Comparison of ENCODE assay signal across 7 mouse cellular contexts in genomic region chr3:89214681-89215411, GRCm38 (mm10). TPM values are rescaled to one million over a fixed set of nuclear protein-coding genes. Genes with fewer than 3 reads are reported as not detected.
DNase-seq lines count a peak whose midpoint lies in the region; ATAC-seq and TF ChIP-seq lines count a peak whose summit lies in the region.

Gene Thbs3 (plus strand): TSS chr3:89215180.

- H3K36me3 ChIP-seq in spleen, adult 2 months (ENCODE audit: control insufficient read depth, insufficient read depth, low read length) = no peaks in the 10 kb centered on the region; the same call in 1 of the 2 replicates
- H3K36me3 ChIP-seq in embryonic facial prominence, embryonic 10.5 days (replicated peaks) = peaks cover 43% of the 10 kb centered on the region
- H3K36me3 ChIP-seq in limb, embryonic 10.5 days = peaks cover 27% of the 10 kb centered on the region
- peaks cover 21% of the 10 kb centered on the region for H3K36me3 ChIP-seq in neural tube, embryonic 12.5 days

- no peaks in the 10 kb centered on the region for H3K27me3 ChIP-seq in spleen, adult 2 months (ENCODE audit: control insufficient read depth, insufficient read depth, low read length)
- H3K27me3 ChIP-seq in embryonic facial prominence, embryonic 10.5 days (replicated peaks; ENCODE audit: low read depth, poor library complexity, severe bottlenecking) = no peaks in the 10 kb centered on the region
- no peaks in the 10 kb centered on the region for H3K27me3 ChIP-seq in limb, embryonic 10.5 days (ENCODE audit: low read depth, poor library complexity, severe bottlenecking)
- H3K27me3 ChIP-seq in neural tube, embryonic 12.5 days (replicated peaks) = no peaks in the 10 kb centered on the region

- H3K9me3 ChIP-seq in embryonic facial prominence, embryonic 10.5 days = no peaks in the 10 kb centered on the region
- H3K9me3 ChIP-seq in limb, embryonic 10.5 days (replicated peaks) = no peaks in the 10 kb centered on the region
- H3K9me3 ChIP-seq in neural tube, embryonic 12.5 days = no peaks in the 10 kb centered on the region

- H3K27ac ChIP-seq in spleen, adult 2 months (ENCODE audit: insufficient read depth, low read length) = peak within 1 kb of the TSS; percentile 77
- peak within 1 kb of the TSS; percentile 92 for H3K27ac ChIP-seq in embryonic facial prominence, embryonic 10.5 days (replicated peaks)
- peak within 1 kb of the TSS; percentile 96 for H3K27ac ChIP-seq in limb, embryonic 10.5 days
- H3K27ac ChIP-seq in neural tube, embryonic 12.5 days = peak within 1 kb of the TSS; percentile 89

- peak within 1 kb of the TSS; percentile 81 for H3K9ac ChIP-seq in neural tube, embryonic 12.5 days

- peak within 1 kb of the TSS; percentile 90 for H3K4me3 ChIP-seq in spleen, adult 2 months (ENCODE audit: extremely low read depth, insufficient read depth, insufficient read length)
- H3K4me3 ChIP-seq in embryonic facial prominence, embryonic 10.5 days = peak within 1 kb of the TSS; percentile 73
- H3K4me3 ChIP-seq in limb, embryonic 10.5 days = peak within 1 kb of the TSS; percentile 78
- peak within 1 kb of the TSS; percentile 82 for H3K4me3 ChIP-seq in neural tube, embryonic 12.5 days

- H3K4me1 ChIP-seq in spleen, adult 2 months (ENCODE audit: control insufficient read depth, insufficient read depth, insufficient read length) = peaks cover 5% of the 10 kb centered on the region; the same call in 1 of the 2 replicates
- H3K4me1 ChIP-seq in embryonic facial prominence, embryonic 10.5 days = peaks cover 48% of the 10 kb centered on the region
- peaks cover 41% of the 10 kb centered on the region for H3K4me1 ChIP-seq in limb, embryonic 10.5 days
- H3K4me1 ChIP-seq in neural tube, embryonic 12.5 days = peaks cover 29% of the 10 kb centered on the region

- TF ChIP-seq POLR2A in spleen, adult 2 months (IDR thresholded peaks at IDR 0.05; ENCODE audit: low read depth, low read length) = no peak

- intact Hi-C loops in heart, postnatal 14 days (cut with DNase I) = loop anchor here (2.0 kb wide), 2 partner anchors 50 to 124 kb away; partner anchors contain the start of gene Clk2

- 0 out of 2 replicates have a peak, but pooled peaks have one; percentile 12 for ATAC-seq in neural tube, embryonic 12.5 days (ENCODE audit: low FRiP score, low read depth)
- no peak for ATAC-seq in megakaryocyte-erythroid progenitor cell, adult 5-6 weeks (replicated peaks; ENCODE audit: low FRiP score, low TSS enrichment, poor library complexity, severe bottlenecking)

- no peak for TF ChIP-seq CTCF in spleen, adult 2 months (IDR thresholded peaks at IDR 0.05; ENCODE audit: extremely low read depth, insufficient read depth, insufficient read length, insufficient replicate concordance)

- 8% methylated on average over 19 of the region's 19 CpGs for WGBS in spleen, adult 2 months
- WGBS in embryonic facial prominence, embryonic 10.5 days = 1% methylated on average over 19 of the region's 19 CpGs
- WGBS in limb, embryonic 10.5 days = under 1% methylated on average over 19 of the region's 19 CpGs
- WGBS in neural tube, embryonic 12.5 days = 1% methylated on average over 18 of the region's 19 CpGs

- no peak for DNase-seq in spleen, adult 2 months (ENCODE audit: low read depth in 1 of 2, low spot score in 2 of 2)
- DNase-seq in spleen, postnatal 14 days (ENCODE audit: low spot score in 2 of 2) = no peak
- peak; percentile 81 for DNase-seq in embryonic facial prominence, embryonic 10.5 days (ENCODE audit: low spot score)
- DNase-seq in heart, postnatal 14 days = peak; percentile 42 to 56
- peak; percentile 64 for DNase-seq in limb, embryonic 10.5 days (ENCODE audit: low spot score)

- peak within 1 kb of the TSS; percentile 73 for H3K4me2 ChIP-seq in neural tube, embryonic 12.5 days (replicated peaks)

RNA-seq across cellular contexts. Expression of gene Thbs3, which starts in this region (rescaled TPM):
- 2.9 and 3.4 TPM in 2 replicates for polyA plus RNA-seq in spleen, adult 2 months (2012; rRNA removed)
- 42.0 and 43.3 TPM in 2 replicates for polyA plus RNA-seq in embryonic facial prominence, embryonic 10.5 days (2016; fragmentation: Nextera tagmentation; extraction: Ambion mirVana)
- total RNA-seq in heart, postnatal 14 days (2021) = 10 to 100 TPM; 12.7 to 17.1 TPM
- polyA plus RNA-seq in limb, embryonic 10.5 days (2016; fragmentation: Nextera tagmentation; extraction: Ambion mirVana) = 12.2 and 26.8 TPM in 2 replicates
- 46.4 and 48.2 TPM in 2 replicates for polyA plus RNA-seq in neural tube, embryonic 12.5 days (2016; fragmentation: Nextera tagmentation; extraction: Ambion mirVana)
- total RNA-seq in megakaryocyte-erythroid progenitor cell, adult 5-6 weeks (2014; fragmentation: Nextera tagmentation) = 4.0 TPM in 1 of 2 replicates, not detected in the other
- 0.57 and 1.7 TPM in 2 replicates for total RNA-seq in megakaryocyte-erythroid progenitor cell, adult 5-6 weeks (2017)

Comparison
In these comparisons a context has a peak if more than half of its experiments do, and no peak if none do; other contexts are left out.
1. DNase-seq: peak in embryonic facial prominence, embryonic 10.5 days (single experiment), heart, postnatal 14 days (2 of 2) and limb, embryonic 10.5 days (single experiment); none in spleen, adult 2 months (0 of 2) and spleen, postnatal 14 days (0 of 2).
2. Peak in every context shown above with its lines, with median percentiles within 50 percentile points of each other: H3K27ac ChIP-seq and H3K4me3 ChIP-seq.